Mouse (Mus musculus) forebrain, postnatal 0 days (tissue): ENCODE measurements around the gene Sema3a. TPM values are rescaled to one million over a fixed set of nuclear protein-coding genes. Genes with fewer than 3 reads are reported as not detected.

Experiments
- ATAC-seq: fragments of 200-750 bp; cut with Nextera tagmentation; 2 replicates; pipeline ENCODE4 v1.8.0; 2017; ENCODE audit warnings: mild to moderate bottlenecking, moderate library complexity
- DNase-seq: peaks from one replicate; pipeline ENCODE4 v3.0.0-alpha.2; 2015
- H3K27ac ChIP-seq: fragments of 300-500 bp; sonication (generic); 2 replicates; pipeline ENCODE4 v1.5.1; 2014; ENCODE audit warnings: low read depth, mild to moderate bottlenecking, antibody characterized with exemption, low read length, moderate library complexity, mixed read lengths
- H3K27me3 ChIP-seq: fragments of 300-500 bp; sonication (generic); 2 replicates; pipeline ENCODE4 v1.6.1; 2014; ENCODE audit warnings: mild to moderate bottlenecking, low read length, mixed read lengths; ENCODE audit not compliant: insufficient read depth
- H3K36me3 ChIP-seq: fragments of 300-500 bp; sonication (generic); 2 replicates; pipeline ENCODE4 v1.6.1; 2014; ENCODE audit warnings: mild to moderate bottlenecking, moderate library complexity; ENCODE audit not compliant: insufficient read depth
- H3K4me1 ChIP-seq: fragments of 300-500 bp; sonication (generic); 2 replicates; pipeline ENCODE4 v1.6.1; 2014; ENCODE audit warnings: antibody characterized with exemption; ENCODE audit not compliant: insufficient read depth
- H3K4me2 ChIP-seq: fragments of 300-500 bp; sonication (generic); 2 replicates; pipeline ENCODE4 v1.6.1; 2014; ENCODE audit warnings: low read depth, mild to moderate bottlenecking, moderate library complexity
- H3K4me3 ChIP-seq: fragments of 300-500 bp; sonication (generic); 2 replicates; pipeline ENCODE4 v1.5.1; 2014; ENCODE audit warnings: low read depth, low read length, mixed read lengths
- H3K9ac ChIP-seq: fragments of 300-500 bp; sonication (generic); 2 replicates; pipeline ENCODE4 v1.6.1; 2014; ENCODE audit warnings: mild to moderate bottlenecking
- H3K9me3 ChIP-seq: fragments of 300-500 bp; sonication (generic); 2 replicates; pipeline ENCODE4 v1.6.1; 2016; ENCODE audit warnings: low read length
- CTCF ChIP-seq: sonication (generic); IDR thresholded peaks from 2 replicates; pipeline ENCODE4 v1.5.1; 2016; ENCODE audit warnings: antibody characterized with exemption, control low read depth, low read depth
- WGBS: fragments of 180-500 bp; shearing (Covaris S2); extraction: QIAGEN DNeasy Blood & Tissue Kit; methylation state at CpG from one replicate; pipeline ENCODE4 v1.1.7; 2014; 5-methylcytosine and 5-hydroxymethylcytosine counted together
- polyA plus RNA-seq: library from polyadenylated mRNA; unstranded; fragments of >200 nt; fragmentation: Nextera tagmentation; extraction: Ambion mirVana; gene quantifications from 2 replicates; pipeline ENCODE4 v1.2.1, GENCODE M21; 2015
- total RNA-seq: library from RNA; depleted of rRNA; stranded (reverse); fragments of >200 nt; gene quantifications from 2 replicates; pipeline ENCODE4 v1.2.3, GENCODE M21; 2014

Sema3a gene
- total and polyA plus RNA-seq, 2 experiments from 2014 or later = 12.5 to 32.8 TPM

DNA sequence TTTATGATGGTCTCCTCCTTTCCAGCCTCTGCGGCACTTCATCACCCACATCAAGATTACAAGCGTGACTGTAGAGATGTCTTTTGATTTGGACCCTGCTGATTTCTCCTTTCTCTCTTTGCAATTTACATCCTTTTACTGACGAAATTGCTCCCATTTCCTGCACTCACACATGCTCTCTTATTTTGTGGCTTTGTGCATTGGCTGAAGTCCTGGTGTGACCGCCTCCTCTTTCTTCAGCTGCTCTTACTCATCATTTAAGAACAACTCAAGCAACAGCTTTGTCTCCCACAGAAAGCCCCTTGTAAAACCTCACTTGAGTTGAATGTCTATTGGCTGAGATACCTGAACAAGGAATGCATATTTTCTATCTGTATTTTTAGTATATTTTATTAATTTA is 259.5 kb downstream of the Sema3a start:
- Histone ChIP-seq H3K4me2 (no peak overlapping the region), H3K4me1 (no peaks in the 10 kb centered on the region), H3K9ac (no peak overlapping the region), H3K9me3 (no peaks in the 10 kb centered on the region), H3K27me3 (no peaks in the 10 kb centered on the region), H3K4me3 (no peak overlapping the region), H3K27ac (no peak overlapping the region), H3K36me3 (no peaks in the 10 kb centered on the region)
- ATAC-seq = no peak
- no peak for DNase-seq
- no peak for TF ChIP-seq CTCF
- WGBS = 73% methylated on average over 4 of the region's 4 CpGs

GRCm38 (mm10) chr5:13386603-13387002 is 261.4 kb downstream of the Sema3a start:
- no peak overlapping the region for H3K4me3 ChIP-seq
- no peak overlapping the region for H3K27ac ChIP-seq
- no peaks in the 10 kb centered on the region for H3K36me3 ChIP-seq
- no peak overlapping the region for H3K9ac ChIP-seq
- DNase-seq (no peak), ATAC-seq (no peak)
- 92% methylated on average over 3 of the region's 3 CpGs for WGBS
- no peaks in the 10 kb centered on the region for H3K4me1 ChIP-seq
- H3K27me3 ChIP-seq = no peaks in the 10 kb centered on the region
- H3K4me2 ChIP-seq = no peak overlapping the region
- TF ChIP-seq CTCF = no peak
- H3K9me3 ChIP-seq = no peaks in the 10 kb centered on the region

GRCm38 (mm10) chr5:13387679-13388078 is 262.5 kb downstream of the Sema3a start:
- no peaks in the 10 kb centered on the region for H3K27me3 ChIP-seq
- no peak for ATAC-seq
- WGBS = 87% methylated on average over 3 of the region's 3 CpGs
- H3K36me3 ChIP-seq = no peaks in the 10 kb centered on the region
- no peak overlapping the region for H3K9ac ChIP-seq
- H3K4me2 ChIP-seq = no peak overlapping the region
- H3K9me3 ChIP-seq = no peaks in the 10 kb centered on the region
- no peak overlapping the region for H3K27ac ChIP-seq
- no peaks in the 10 kb centered on the region for H3K4me1 ChIP-seq
- no peak overlapping the region for H3K4me3 ChIP-seq
- no peak for DNase-seq
- no peak for TF ChIP-seq CTCF

- ATAC-seq = no peak
- WGBS = 74% methylated on average over 3 of the region's 3 CpGs
Measured at GRCm38 (mm10) chr5:13389995-13390394, 264.8 kb downstream of the Sema3a start.

GRCm38 (mm10) chr5:13405432-13405831 is 280.2 kb downstream of the Sema3a start:
- Histone ChIP-seq H3K4me3 (no peak overlapping the region), H3K4me2 (no peak overlapping the region), H3K4me1 (no peaks in the 10 kb centered on the region), H3K36me3 (no peaks in the 10 kb centered on the region), H3K27ac (no peak overlapping the region), H3K27me3 (no peaks in the 10 kb centered on the region), H3K9me3 (no peaks in the 10 kb centered on the region), H3K9ac (no peak overlapping the region)
- DNase-seq (peak; percentile 30), ATAC-seq (peak; percentile 36; the same call in 1 of the 2 replicates)
- WGBS = 21% methylated on average over 1 of the region's 1 CpGs
- peak; percentile 63 for TF ChIP-seq CTCF

More at GRCm38 (mm10) chr5:13389995-13390394, 264.8 kb downstream of the Sema3a start:
- no peak overlapping the region for H3K4me3 ChIP-seq
- H3K9ac ChIP-seq = no peak overlapping the region
- H3K9me3 ChIP-seq = no peaks in the 10 kb centered on the region
- no peak for DNase-seq
- H3K4me2 ChIP-seq = no peak overlapping the region
- no peaks in the 10 kb centered on the region for H3K4me1 ChIP-seq
- H3K27me3 ChIP-seq = no peaks in the 10 kb centered on the region
- no peak overlapping the region for H3K27ac ChIP-seq
- no peaks in the 10 kb centered on the region for H3K36me3 ChIP-seq
- no peak for TF ChIP-seq CTCF

DNA sequence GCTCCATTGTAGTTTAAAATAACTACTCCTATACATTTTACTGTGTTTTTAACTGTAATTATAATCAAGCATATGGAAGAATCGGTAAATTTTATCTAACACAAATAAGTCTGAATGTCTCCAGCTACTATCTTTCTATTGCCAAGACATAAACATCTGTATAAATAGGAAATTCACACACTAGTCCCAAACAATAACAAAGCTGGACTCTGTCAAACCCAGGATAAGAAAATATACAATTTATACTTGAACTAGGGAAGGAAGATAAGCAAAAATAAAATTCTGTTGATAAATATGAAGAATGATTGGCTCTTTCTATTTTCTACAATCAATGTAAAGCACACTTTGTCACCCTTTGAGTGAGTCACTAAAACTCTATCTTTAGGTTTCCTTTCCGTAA is 280.9 kb downstream of the Sema3a start:
- H3K27ac ChIP-seq = no peak overlapping the region
- no peak overlapping the region for H3K9ac ChIP-seq
- H3K27me3 ChIP-seq = no peaks in the 10 kb centered on the region
- no peak overlapping the region for H3K4me2 ChIP-seq
- H3K9me3 ChIP-seq = no peaks in the 10 kb centered on the region
- no peaks in the 10 kb centered on the region for H3K36me3 ChIP-seq
- ATAC-seq (no peak), DNase-seq (no peak)
- TF ChIP-seq CTCF = no peak
- no peak overlapping the region for H3K4me3 ChIP-seq
- 83% methylated on average over 2 of the region's 2 CpGs for WGBS
- no peaks in the 10 kb centered on the region for H3K4me1 ChIP-seq

- no peak for DNase-seq
- ATAC-seq = no peak
- Histone ChIP-seq H3K36me3 (no peaks in the 10 kb centered on the region), H3K27me3 (no peaks in the 10 kb centered on the region), H3K4me1 (no peaks in the 10 kb centered on the region), H3K27ac (no peak overlapping the region), H3K4me3 (no peak overlapping the region), H3K4me2 (no peak overlapping the region), H3K9me3 (no peaks in the 10 kb centered on the region), H3K9ac (no peak overlapping the region)
- 77% methylated on average over 2 of the region's 2 CpGs for WGBS
- TF ChIP-seq CTCF = no peak
Measured at GRCm38 (mm10) chr5:13411920-13412319, 286.7 kb downstream of the Sema3a start.
